Mouse (Mus musculus): ENCODE data around the gene Plxna4. TPM values are rescaled to one million over a fixed set of nuclear protein-coding genes. Genes with fewer than 3 reads are reported as not detected.

Plxna4 gene
- total RNA-seq, 2 experiments from 2014 or later = 115 to 134 TPM

GRCm38 (mm10) chr6:32231383-32231782 is 356.6 kb downstream of the Plxna4 start:
- DNase-seq = no peak

GRCm38 (mm10) chr6:32226636-32227035 is 361.4 kb downstream of the Plxna4 start:
- no peak for DNase-seq

- no peak for DNase-seq
Measured at GRCm38 (mm10) chr6:32224007-32224703, 363.8 kb downstream of the Plxna4 start.

GRCm38 (mm10) chr6:32220765-32221164 is 367.2 kb downstream of the Plxna4 start:
- DNase-seq = no peak

GRCm38 (mm10) chr6:32218544-32218943 is 369.4 kb downstream of the Plxna4 start:
- no peak for DNase-seq

GRCm38 (mm10) chr6:32212439-32212838 is 375.6 kb downstream of the Plxna4 start:
- no peak for DNase-seq

- DNase-seq = no peak
Measured at GRCm38 (mm10) chr6:32210139-32210538, 377.9 kb downstream of the Plxna4 start.

GRCm38 (mm10) chr6:32208951-32209350 is 379.0 kb downstream of the Plxna4 start:
- DNase-seq = no peak

- DNase-seq = no peak
Measured at GRCm38 (mm10) chr6:32204253-32204652, 383.7 kb downstream of the Plxna4 start.

- DNase-seq = no peak
Measured at GRCm38 (mm10) chr6:32203389-32203788, 384.6 kb downstream of the Plxna4 start.

GRCm38 (mm10) chr6:32202664-32203192 is 385.3 kb downstream of the Plxna4 start:
- no peak for DNase-seq

- DNase-seq = no peak
Measured at GRCm38 (mm10) chr6:32201506-32201905, 386.5 kb downstream of the Plxna4 start.

GRCm38 (mm10) chr6:32199616-32200015 is 388.4 kb downstream of the Plxna4 start:
- DNase-seq = no peak

- no peak for DNase-seq
Measured at GRCm38 (mm10) chr6:32196913-32197312, 391.1 kb downstream of the Plxna4 start.

- DNase-seq = no peak
Measured at GRCm38 (mm10) chr6:32193046-32193445, 394.9 kb downstream of the Plxna4 start.

GRCm38 (mm10) chr6:32184402-32184985 is 403.5 kb downstream of the Plxna4 start:
- no peak for DNase-seq

GRCm38 (mm10) chr6:32183651-32184185 is 404.3 kb downstream of the Plxna4 start:
- no peak for DNase-seq

GRCm38 (mm10) chr6:32180012-32180358 is 408.0 kb downstream of the Plxna4 start:
- no peak for DNase-seq

GRCm38 (mm10) chr6:32179346-32180011 is 408.5 kb downstream of the Plxna4 start:
- DNase-seq = no peak

GRCm38 (mm10) chr6:32177905-32178304 is 410.1 kb downstream of the Plxna4 start:
- DNase-seq = no peak

GRCm38 (mm10) chr6:32167725-32168124 is 420.3 kb downstream of the Plxna4 start:
- no peak for DNase-seq

- DNase-seq = no peak
Measured at GRCm38 (mm10) chr6:32160370-32160769, 427.6 kb downstream of the Plxna4 start.

- DNase-seq = no peak
Measured at GRCm38 (mm10) chr6:32159931-32160330, 428.1 kb downstream of the Plxna4 start.

Measured in layer of hippocampus, postnatal 36 days (tissue).